Mouse (Mus musculus) forebrain, embryonic 13.5 days (tissue): ENCODE measurements around the gene Slc27a5. TPM values are rescaled to one million over a fixed set of nuclear protein-coding genes. Genes with fewer than 3 reads are reported as not detected.

Source experiments
- ATAC-seq: fragments of 200-750 bp; cut with Nextera tagmentation; 2 replicates; pipeline ENCODE4 v1.8.0; 2017
- H3K27ac ChIP-seq: fragments of 300-500 bp; sonication (generic); 2 replicates; pipeline ENCODE4 v1.5.1; 2015; ENCODE audit warnings: inconsistent platforms, mild to moderate bottlenecking, moderate library complexity
- H3K27me3 ChIP-seq: fragments of 300-500 bp; sonication (generic); 2 replicates; pipeline ENCODE4 v1.6.1; 2015; ENCODE audit warnings: mild to moderate bottlenecking, inconsistent platforms
- H3K36me3 ChIP-seq: fragments of 300-500 bp; sonication (generic); 2 replicates; pipeline ENCODE4 v1.6.1; 2015; ENCODE audit warnings: mild to moderate bottlenecking, inconsistent platforms; ENCODE audit not compliant: poor library complexity, severe bottlenecking
- H3K4me1 ChIP-seq: fragments of 300-500 bp; sonication (generic); 2 replicates; pipeline ENCODE4 v1.6.1; 2015; ENCODE audit warnings: inconsistent platforms
- H3K4me2 ChIP-seq: fragments of 300-500 bp; sonication (generic); 2 replicates; pipeline ENCODE4 v1.6.1; 2015; ENCODE audit warnings: inconsistent platforms, mild to moderate bottlenecking, moderate library complexity
- H3K4me3 ChIP-seq: fragments of 300-500 bp; sonication (generic); 2 replicates; pipeline ENCODE4 v1.5.1; 2015; ENCODE audit warnings: mild to moderate bottlenecking, inconsistent platforms
- H3K9ac ChIP-seq: fragments of 300-500 bp; sonication (generic); 2 replicates; pipeline ENCODE4 v1.6.1; 2015; ENCODE audit warnings: mild to moderate bottlenecking, inconsistent platforms
- H3K9me3 ChIP-seq: fragments of 300-500 bp; sonication (generic); replicated peaks from 2 replicates; pipeline ENCODE4 v1.6.1; 2016; ENCODE audit warnings: inconsistent platforms
- WGBS: fragments of 180-500 bp; shearing (Covaris S2); methylation state at CpG from one replicate; pipeline ENCODE4 v1.1.7; 2015; 5-methylcytosine and 5-hydroxymethylcytosine counted together
- polyA plus RNA-seq: library from polyadenylated mRNA; unstranded; fragments of >200 nt; fragmentation: Nextera tagmentation; extraction: Ambion mirVana; gene quantifications from 2 replicates; pipeline ENCODE4 v1.2.1, GENCODE M21; 2015

Gene Slc27a5
- polyA plus RNA-seq, 1 experiment from 2014 or later: 0.12 TPM

GRCm38 (mm10) chr7:12977682-12978389 lies 20.2 kb downstream of the Slc27a5 start, which contains the start of gene Zfp446:
Zfp446 (plus strand) TSS chr7:12977848.
- Histone ChIP-seq H3K4me1 (peaks cover 19% of the 10 kb centered on the region), H3K4me3 (peak within 1 kb of the TSS; percentile 67), H3K9ac (peak within 1 kb of the TSS; percentile 62), H3K36me3 (peaks cover 22% of the 10 kb centered on the region; the same call in 1 of the 2 replicates), H3K9me3 (no peaks in the 10 kb centered on the region), H3K27ac (peak within 1 kb of the TSS; percentile 94), H3K27me3 (no peaks in the 10 kb centered on the region), H3K4me2 (peak within 1 kb of the TSS; percentile 63)
- under 1% methylated on average over 49 of the region's 49 CpGs for WGBS
- ATAC-seq: peak; percentile 99

GRCm38 (mm10) chr7:12970906-12971305 lies 27.1 kb downstream of the Slc27a5 start:
- no peak for ATAC-seq
- Histone ChIP-seq H3K36me3 (peaks cover 55% of the 10 kb centered on the region), H3K27ac (no peak overlapping the region), H3K4me3 (no peak overlapping the region), H3K9ac (no peak overlapping the region), H3K27me3 (no peaks in the 10 kb centered on the region), H3K9me3 (no peaks in the 10 kb centered on the region), H3K4me2 (no peak overlapping the region), H3K4me1 (peaks cover 17% of the 10 kb centered on the region)
- WGBS: 97% methylated on average over 25 of the region's 25 CpGs

- Histone ChIP-seq H3K9me3 (no peaks in the 10 kb centered on the region), H3K27me3 (no peaks in the 10 kb centered on the region), H3K27ac (peak overlapping the region; percentile 90), H3K4me2 (peak overlapping the region; percentile 95), H3K36me3 (peaks cover 29% of the 10 kb centered on the region), H3K4me3 (peak overlapping the region; percentile 90), H3K9ac (peak overlapping the region; percentile 94), H3K4me1 (peaks cover 25% of the 10 kb centered on the region)
- ATAC-seq: peak; percentile 57
- under 1% methylated on average over 29 of the region's 29 CpGs for WGBS
Measured at GRCm38 (mm10) chr7:12966104-12966845, 31.7 kb downstream of the Slc27a5 start.

- Histone ChIP-seq H3K4me3 (peak within 1 kb of the TSS; percentile 90), H3K27me3 (no peaks in the 10 kb centered on the region), H3K36me3 (peaks cover 23% of the 10 kb centered on the region), H3K4me2 (peak within 1 kb of the TSS; percentile 95), H3K9me3 (no peaks in the 10 kb centered on the region), H3K9ac (peak within 1 kb of the TSS; percentile 94), H3K4me1 (peaks cover 25% of the 10 kb centered on the region), H3K27ac (peak within 1 kb of the TSS; percentile 90)
- ATAC-seq: peak; percentile 94
- under 1% methylated on average over 23 of the region's 23 CpGs for WGBS
Measured at GRCm38 (mm10) chr7:12965678-12966091, 32.3 kb downstream of the Slc27a5 start, which contains the start of gene Zfp324. Zfp324 (plus strand) TSS chr7:12965838.

GRCm38 (mm10) chr7:12961511-12962141 lies 36.4 kb downstream of the Slc27a5 start:
- Histone ChIP-seq H3K9ac (peak overlapping the region; percentile 66), H3K27ac (peak overlapping the region; percentile 83), H3K9me3 (no peaks in the 10 kb centered on the region), H3K4me3 (peak overlapping the region; percentile 39), H3K27me3 (no peaks in the 10 kb centered on the region), H3K4me2 (peak overlapping the region; percentile 63), H3K4me1 (peaks cover 15% of the 10 kb centered on the region), H3K36me3 (no peaks in the 10 kb centered on the region)
- under 1% methylated on average over 29 of the region's 29 CpGs for WGBS
- ATAC-seq: peak; percentile 82

- WGBS: 16% methylated on average over 4 of the region's 4 CpGs
- Histone ChIP-seq H3K4me1 (peaks cover under 1% of the 10 kb centered on the region; the same call in 1 of the 2 replicates), H3K27me3 (no peaks in the 10 kb centered on the region), H3K4me2 (no peak overlapping the region), H3K9ac (no peak overlapping the region), H3K36me3 (no peaks in the 10 kb centered on the region), H3K27ac (no peak overlapping the region), H3K9me3 (no peaks in the 10 kb centered on the region), H3K4me3 (no peak overlapping the region)
- ATAC-seq: no peak
Measured at GRCm38 (mm10) chr7:12959718-12960117, 38.3 kb downstream of the Slc27a5 start.

GRCm38 (mm10) chr7:12958948-12959347 lies 39.0 kb downstream of the Slc27a5 start:
- H3K36me3 ChIP-seq: no peaks in the 10 kb centered on the region
- H3K4me1 ChIP-seq: no peaks in the 10 kb centered on the region
- 83% methylated on average over 4 of the region's 4 CpGs for WGBS
- no peaks in the 10 kb centered on the region for H3K9me3 ChIP-seq
- H3K4me2 ChIP-seq: no peak overlapping the region
- ATAC-seq: no peak
- no peak overlapping the region for H3K9ac ChIP-seq
- no peak overlapping the region for H3K27ac ChIP-seq
- no peak overlapping the region for H3K4me3 ChIP-seq
- H3K27me3 ChIP-seq: no peaks in the 10 kb centered on the region

- no peaks in the 10 kb centered on the region for H3K9me3 ChIP-seq
- H3K4me3 ChIP-seq: no peak overlapping the region
- no peaks in the 10 kb centered on the region for H3K36me3 ChIP-seq
- no peak overlapping the region for H3K4me2 ChIP-seq
- no peaks in the 10 kb centered on the region for H3K27me3 ChIP-seq
- ATAC-seq: no peak
- H3K9ac ChIP-seq: no peak overlapping the region
- no peak overlapping the region for H3K27ac ChIP-seq
- no peaks in the 10 kb centered on the region for H3K4me1 ChIP-seq
- WGBS: 69% methylated on average over 5 of the region's 5 CpGs
Measured at GRCm38 (mm10) chr7:12957511-12957910, 40.5 kb downstream of the Slc27a5 start.

GRCm38 (mm10) chr7:12954896-12955295 lies 43.1 kb downstream of the Slc27a5 start:
- H3K27me3 ChIP-seq: no peaks in the 10 kb centered on the region
- H3K4me3 ChIP-seq: no peak overlapping the region
- H3K27ac ChIP-seq: no peak overlapping the region
- H3K36me3 ChIP-seq: no peaks in the 10 kb centered on the region
- WGBS: 54% methylated on average over 3 of the region's 3 CpGs
- peaks cover 6% of the 10 kb centered on the region for H3K4me1 ChIP-seq
- H3K4me2 ChIP-seq: no peak overlapping the region
- no peak overlapping the region for H3K9ac ChIP-seq
- no peak for ATAC-seq
- no peaks in the 10 kb centered on the region for H3K9me3 ChIP-seq

- H3K27me3 ChIP-seq: no peaks in the 10 kb centered on the region
- peak overlapping the region; percentile 42 for H3K4me3 ChIP-seq
- H3K4me2 ChIP-seq: peak overlapping the region; percentile 80
- peak; percentile 13 for ATAC-seq
- peaks cover 12% of the 10 kb centered on the region for H3K4me1 ChIP-seq
- 10% methylated on average over 16 of the region's 16 CpGs for WGBS
- H3K36me3 ChIP-seq: no peaks in the 10 kb centered on the region
- peak overlapping the region; percentile 67 for H3K27ac ChIP-seq
- peak overlapping the region; percentile 75 for H3K9ac ChIP-seq
- H3K9me3 ChIP-seq: peaks cover 4% of the 10 kb centered on the region; the same call in 1 of the 2 replicates
Measured at GRCm38 (mm10) chr7:12949872-12950229, 48.1 kb downstream of the Slc27a5 start.

- Histone ChIP-seq H3K36me3 (no peaks in the 10 kb centered on the region), H3K4me2 (peak overlapping the region; percentile 80), H3K27ac (peak overlapping the region; percentile 83), H3K9ac (peak overlapping the region; percentile 75), H3K4me3 (peak overlapping the region; percentile 42), H3K27me3 (no peaks in the 10 kb centered on the region), H3K4me1 (peaks cover 12% of the 10 kb centered on the region), H3K9me3 (peaks cover 4% of the 10 kb centered on the region; the same call in 1 of the 2 replicates)
- ATAC-seq: peak; percentile 99
- whole genome bisulfite sequencing: 15% methylated on average over 35 of the region's 35 CpGs
Measured at GRCm38 (mm10) chr7:12949032-12949871, 48.7 kb downstream of the Slc27a5 start.
